Mouse (Mus musculus) cerebellum, adult 8-10 months (tissue): ENCODE data around the gene Nlrp6.
"Not testable (repeated sequence)": the region's sequence is repeated elsewhere in the genome, so short reads cannot be mapped to it uniquely, and the experiment has no call there.

Experiments used
- DNase-seq: peaks from one replicate; pipeline ENCODE4 v3.0.0; 2022

The Nlrp6 gene

DNA sequence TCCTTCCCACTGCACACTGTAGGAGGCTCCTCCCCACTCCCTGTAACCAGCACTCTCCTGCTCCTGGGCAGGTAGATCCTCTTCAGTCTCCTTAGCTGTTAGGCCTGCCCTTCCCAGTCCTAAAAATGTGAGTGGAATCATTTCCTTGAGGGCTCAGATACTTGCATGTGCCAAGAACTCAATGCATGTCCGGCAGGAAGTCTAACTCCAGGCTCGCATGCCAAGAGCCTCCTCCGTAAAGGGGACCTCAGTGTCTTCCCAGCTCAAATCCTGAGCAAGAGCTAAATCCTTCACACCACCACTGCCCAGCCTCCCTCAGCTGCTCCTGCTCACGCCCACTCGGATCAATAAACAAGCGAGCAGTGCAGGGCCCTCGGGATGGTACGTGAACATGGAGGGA is 30.3 kb downstream of the Nlrp6 start:
- no peak for DNase-seq

DNA sequence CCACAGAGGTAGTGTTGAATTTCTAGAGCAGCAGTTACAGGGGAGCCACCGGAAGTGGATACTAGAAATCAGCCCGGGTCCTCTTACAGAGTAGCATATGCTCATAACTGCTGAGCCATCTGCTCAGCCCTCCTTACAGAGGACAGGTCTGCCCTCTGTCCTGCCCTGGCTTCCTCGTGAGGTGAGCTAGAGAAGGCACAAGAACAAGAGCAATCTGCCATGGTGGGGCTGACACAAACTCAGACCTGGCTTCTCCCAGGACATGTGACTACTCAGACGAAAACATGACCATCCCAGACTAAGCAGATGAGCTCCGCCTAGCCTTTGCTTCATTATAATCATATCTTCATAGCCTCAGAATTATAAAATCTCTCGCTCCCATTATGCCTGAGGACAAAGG is 31.1 kb downstream of the Nlrp6 start:
- DNase-seq, result no peak

DNA sequence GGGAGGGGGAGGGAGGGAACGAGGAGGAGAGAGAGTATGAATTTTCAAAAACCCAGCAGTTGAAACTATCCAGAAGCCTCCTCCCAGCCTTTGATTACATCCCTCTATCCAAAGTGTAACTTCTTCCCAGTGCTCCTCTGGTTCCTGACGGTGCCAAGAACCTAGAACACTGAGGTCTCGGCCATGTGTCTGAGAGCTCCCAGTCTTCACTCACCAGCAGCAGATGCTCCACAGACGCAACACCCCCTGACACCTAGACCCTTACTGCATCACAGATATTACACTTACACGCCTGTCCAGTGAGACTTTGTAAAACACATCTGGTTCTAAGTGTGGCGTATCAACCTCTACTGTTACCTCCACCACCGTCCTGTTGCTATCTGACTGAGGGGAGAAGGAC is 31.7 kb downstream of the Nlrp6 start:
- DNase-seq, result no peak

DNA sequence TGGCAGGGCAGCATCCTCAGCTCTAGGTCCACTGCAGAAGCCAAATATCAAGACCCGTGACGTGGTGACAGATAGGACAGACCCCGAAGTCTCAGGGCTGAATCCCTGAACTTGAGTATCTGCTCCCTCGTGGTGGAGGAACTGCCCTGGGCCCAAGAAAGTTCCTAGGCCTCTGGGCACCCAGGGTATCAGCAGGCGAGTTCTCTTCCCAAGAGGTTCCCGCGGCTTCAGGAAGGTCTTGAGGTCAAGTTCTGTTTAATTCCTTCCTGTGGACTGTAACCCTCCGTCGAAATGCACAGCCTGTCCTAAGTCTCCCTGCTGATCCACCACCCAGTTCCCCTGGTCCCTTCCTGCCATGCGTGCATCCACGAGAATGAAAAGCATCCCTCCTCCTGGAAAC is 32.4 kb downstream of the Nlrp6 start:
- no peak for DNase-seq

DNA sequence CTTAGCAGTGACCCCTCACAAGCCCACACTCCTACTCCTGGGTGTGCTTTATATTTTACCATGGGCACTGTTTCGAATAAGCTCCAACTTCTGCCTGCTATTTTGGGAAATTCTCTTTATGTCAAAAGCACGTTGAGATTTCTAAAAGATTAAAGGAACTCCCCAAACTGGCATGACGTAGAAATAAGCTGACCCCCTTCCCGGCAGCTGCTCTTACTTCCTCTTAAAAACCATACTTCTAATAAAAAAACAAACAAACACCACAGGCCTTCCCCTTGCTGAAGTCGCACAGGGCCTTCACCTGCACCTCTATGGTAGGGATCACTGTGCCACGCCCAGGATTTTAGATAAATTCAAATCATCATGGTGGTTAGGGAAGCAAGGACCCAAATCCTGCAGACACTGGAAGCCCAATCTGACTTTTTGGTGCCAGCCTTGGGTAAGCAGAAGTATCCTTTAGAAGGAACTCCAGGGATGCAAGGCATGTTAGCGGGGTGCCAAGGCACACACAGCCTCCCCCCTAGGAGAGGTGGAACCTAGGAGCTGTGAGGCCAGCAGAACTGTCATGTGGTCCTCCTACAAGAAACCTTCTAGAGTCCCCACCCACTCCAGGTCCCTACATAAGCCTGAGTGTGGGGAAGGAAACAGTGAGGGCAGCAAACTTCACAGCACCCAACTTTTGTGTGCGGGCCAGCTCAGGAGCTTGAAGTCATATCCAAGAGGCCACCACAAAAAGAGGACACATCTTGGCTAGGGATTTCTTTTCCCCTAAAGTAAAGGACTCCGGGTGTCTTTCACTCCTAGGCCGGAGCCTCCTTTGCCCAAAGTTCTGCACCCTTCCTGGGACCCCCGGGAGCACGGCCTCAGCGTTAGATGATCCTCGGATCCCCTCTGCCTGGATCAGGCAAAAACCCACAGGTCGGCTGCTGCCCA is 33.4 kb downstream of the Nlrp6 start:
- no peak for DNase-seq

DNA sequence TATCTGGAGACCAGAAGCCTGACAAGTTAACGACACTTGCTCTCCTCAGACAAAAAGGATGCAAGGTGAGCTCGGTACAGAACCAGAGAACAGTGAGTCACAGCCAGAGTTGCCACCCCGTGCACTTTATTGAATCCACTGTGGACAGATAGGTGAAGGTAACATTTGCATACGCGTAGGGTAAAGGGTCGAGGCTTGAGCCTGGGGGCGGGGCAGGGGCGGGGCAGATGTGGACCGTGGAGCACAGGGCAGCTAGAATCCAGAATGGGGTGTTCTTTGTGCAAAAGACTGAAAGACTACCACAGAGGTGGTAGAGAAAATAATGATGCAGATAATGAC is 34.0 kb downstream of the Nlrp6 start:
- DNase-seq, result no peak

DNA sequence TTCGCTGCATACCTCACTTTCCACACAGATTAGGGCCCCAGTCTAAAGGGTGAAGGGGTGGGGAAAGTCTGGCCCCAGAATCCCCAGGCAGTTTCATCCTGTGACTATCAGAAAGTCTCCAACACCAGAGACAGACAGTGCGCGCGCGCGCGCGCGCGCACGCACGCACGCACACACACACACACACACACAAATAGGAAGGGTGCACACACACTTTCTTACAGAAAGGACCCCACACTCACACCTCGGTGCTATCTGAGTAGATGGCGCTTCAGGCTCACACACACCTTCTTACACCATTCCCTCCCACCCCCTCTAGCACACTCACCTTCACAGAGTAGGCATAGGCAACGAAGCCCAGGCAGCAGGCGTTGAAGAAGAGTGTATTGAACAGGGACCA is 34.6 kb downstream of the Nlrp6 start:
- no peak for DNase-seq

DNA sequence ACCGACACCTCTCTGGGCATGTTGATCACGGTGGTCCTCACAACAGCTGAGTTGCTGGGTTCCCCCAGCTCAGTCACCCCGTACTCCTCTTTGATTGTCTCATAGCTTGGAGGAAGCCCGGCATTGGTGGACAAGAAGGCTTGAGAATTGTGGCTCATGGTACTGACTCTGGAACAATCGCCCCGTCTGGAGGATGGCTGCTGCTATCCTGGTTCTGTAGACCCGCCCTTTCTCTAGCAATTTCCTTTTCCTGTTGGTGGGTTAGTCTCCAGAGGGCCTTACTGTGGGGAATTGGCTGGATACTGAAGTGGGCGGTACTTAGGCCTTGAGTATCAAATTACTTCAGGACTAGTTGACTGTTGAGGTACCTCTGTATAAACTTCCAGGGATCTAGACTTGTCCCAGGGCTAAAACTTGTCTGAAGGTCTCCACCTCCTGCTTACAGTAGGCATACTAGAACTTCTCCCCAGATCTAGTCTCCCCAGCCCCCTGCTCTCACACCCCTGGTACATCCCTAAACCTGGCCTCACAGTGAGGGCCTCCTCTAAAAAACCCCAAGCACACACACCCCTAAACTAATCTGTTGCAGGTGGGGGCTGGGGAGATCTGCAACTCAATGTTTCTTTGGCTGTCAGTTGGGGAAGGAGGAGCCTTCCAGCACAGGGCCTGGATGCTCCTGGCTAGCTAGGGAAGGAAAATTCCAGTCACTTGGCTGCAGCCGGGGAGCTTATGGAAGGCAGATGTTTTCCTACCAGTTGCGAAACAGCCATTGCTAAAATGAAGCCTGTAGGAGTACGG is 35.3 kb downstream of the Nlrp6 start, which contains the start of the genes Gm45717 and Ifitm2:
Gene Gm45717, minus strand, starts transcription at position 180 of the 798 bp plus-strand sequence.
Gene Ifitm2, minus strand, starts transcription at position 230 of the 798 bp plus-strand sequence.
- no peak for DNase-seq

DNA sequence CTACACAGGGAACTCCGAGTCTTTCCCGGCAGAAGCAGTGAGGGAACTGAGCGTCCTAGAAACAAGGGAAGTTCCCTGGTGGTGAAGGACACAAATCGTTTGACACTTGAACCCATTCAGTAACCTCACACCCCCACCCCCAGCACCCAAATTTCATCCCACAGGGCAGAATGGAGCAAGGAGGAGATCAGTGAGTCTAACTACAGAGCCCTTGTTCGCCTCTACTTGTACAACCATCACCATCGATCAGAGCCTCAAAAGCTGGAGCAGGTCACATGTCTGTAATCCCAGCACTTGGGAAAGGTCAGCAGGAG is 35.8 kb downstream of the Nlrp6 start:
- DNase-seq, result no peak

DNA sequence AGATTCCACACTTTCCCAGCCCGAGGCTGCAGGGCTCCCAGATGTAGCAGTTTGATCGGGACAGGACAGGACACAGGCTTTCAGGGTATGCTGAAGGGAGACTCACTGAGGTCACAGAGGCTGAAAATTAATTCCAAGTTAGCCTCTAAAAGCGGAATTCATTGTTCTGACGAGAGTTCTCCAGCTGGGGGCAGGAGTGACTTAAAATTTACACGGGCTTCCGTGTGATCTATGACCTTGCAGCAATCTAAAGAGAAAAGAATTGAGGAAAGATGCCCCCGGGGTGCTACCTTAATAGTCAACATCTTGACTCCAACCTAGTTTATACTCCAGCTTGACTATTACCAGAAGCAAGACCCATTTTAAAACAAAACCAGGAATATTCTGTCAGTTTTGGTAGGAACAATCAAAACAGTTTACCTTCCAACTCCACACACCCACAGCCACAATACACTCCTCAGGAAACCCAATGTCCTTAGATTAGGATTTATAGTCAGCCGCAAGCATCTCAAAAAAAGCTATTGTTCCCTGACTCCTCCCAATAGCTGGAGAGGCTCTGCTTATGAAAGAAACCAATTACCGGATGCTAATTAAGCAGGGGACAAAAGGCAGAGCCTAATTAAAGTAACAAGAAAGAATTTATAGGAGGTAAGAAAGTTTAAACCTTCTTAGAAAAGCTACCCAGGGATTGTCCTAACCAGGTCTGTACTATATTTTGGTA is 38.6 kb downstream of the Nlrp6 start:
- DNase-seq, result peak; percentile 11

DNA sequence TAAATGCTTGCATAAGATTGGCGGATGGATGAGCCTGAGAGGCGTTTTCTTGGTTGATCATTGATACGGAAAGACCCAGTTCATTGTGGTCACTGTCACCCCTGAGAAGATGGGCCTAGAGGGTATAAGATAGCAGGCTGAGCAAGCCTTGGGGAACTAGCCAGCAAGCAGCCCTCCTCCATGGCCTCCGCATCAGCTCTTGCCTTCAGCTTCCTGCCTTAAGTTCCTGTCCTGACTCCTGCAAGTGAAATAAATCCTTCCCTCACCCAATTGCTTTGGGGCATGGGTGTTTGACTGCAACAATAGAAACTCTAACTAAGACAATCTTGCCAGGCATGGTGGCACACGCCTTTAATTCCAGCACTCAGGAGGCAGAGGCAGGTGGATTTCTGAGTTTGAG is 39.3 kb downstream of the Nlrp6 start:
- DNase-seq, result no peak

DNA sequence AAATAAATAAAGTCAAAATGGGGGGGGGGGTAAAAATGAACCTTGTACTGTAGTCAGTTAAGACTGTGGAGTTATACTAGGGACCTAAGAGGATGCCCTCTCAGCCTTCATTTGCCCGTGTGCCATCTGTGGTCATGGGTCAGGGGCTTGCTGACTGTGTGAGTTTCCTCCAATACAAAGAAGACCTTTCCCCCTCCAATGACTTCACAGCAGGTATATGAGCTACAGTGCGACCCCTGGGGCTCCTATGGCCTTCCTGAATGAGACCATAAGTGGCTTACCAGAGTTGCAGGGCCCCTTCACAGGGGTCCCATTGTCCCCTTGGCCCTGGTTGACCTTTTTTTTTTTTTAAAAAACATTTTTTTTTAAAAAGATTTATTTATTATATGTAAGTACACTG is 40.7 kb downstream of the Nlrp6 start:
- no peak for DNase-seq

DNA sequence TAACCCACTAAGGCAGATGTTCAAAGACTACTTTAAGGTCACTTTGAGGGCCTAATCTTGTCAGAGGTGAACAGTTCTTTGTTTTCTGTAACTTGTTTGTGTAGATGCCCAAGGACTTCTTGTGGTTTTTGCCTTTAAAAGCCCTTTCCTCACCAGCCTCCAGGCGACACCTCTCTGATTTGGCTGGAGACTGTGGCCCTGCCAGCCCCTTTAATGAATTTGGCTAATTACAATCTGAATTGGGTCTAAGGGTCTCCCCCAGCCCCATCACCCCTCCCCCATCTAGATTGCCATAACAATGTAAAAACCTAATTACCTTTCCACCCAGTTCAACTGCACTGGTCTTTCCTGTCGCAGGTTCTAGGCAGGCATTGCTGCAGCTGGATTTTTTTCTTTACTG is 42.0 kb downstream of the Nlrp6 start:
- DNase-seq, result no peak

DNA sequence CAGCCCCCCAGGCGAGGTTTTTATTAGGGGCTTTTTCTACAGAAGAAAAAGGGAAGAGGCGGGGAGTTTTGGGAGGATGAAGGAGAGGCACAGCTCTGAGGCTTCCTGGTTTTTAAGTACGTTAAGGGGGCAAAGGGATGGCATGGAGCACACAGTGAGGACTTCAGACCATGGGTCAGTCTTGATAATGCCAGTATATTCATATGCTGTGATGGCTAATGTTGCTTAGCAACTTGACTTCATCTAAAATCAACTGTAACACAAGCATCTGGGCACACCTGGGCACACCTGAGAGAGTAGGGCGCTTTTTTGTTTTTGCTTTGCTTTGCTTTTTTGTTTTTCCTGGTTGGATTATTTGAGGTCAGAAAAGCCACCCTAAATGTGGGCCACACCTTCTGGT is 46.2 kb downstream of the Nlrp6 start, which contains the start of gene Ifitm1:
Gene Ifitm1, plus strand, starts transcription at position 301 of the 400 bp plus-strand sequence.
- DNase-seq, result no peak

DNA sequence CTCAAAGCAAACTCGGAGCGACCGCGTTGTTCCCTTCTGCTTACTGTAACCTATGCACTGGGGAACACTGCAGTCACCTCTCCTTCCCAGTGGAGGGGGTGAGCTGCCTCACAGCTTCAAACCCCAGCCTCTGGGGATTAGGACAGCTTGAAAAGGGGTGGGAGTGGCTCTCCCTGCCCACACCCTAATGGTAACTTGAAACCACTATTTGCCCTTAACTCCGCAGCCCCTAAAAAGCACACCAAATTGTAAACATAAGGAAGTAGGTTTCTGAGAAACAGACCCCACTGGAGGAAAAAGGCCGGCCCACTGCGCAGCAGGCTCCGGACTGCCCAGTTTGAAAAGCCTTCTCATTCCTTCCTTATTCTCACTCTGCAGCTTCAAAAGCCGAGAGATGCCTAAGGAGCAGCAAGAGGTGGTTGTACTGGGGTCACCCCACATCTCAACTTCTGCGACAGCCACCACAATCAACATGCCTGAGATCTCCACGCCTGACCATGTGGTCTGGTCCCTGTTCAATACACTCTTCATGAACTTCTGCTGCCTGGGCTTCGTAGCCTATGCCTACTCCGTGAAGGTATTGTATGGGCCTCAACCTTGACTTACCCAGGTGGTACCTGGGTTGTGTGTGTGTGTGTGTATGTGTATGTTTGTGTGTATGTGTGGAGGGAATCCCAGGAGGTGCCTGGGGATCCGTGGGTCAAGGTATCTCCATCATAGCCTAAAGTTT is 47.3 kb downstream of the Nlrp6 start:
- no peak for DNase-seq

DNA sequence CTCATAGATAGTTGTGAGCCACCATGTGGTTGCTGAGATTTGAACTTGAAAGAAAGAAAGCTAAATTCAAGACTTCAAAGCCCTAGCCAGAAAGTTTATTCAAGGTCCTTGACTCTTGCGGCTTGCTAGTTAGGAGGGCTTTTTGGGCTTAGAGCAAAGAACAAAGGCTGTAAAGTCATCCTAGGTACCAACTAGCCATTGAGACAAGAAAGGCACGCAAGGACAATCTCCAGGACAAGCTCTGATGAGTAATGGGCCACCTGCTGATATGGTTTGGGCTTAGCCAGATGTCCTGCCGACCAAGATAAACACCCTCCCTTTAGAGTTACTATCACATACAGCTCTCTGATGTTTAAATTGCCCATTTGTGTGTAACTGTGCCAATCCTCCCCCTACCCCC is 48.0 kb downstream of the Nlrp6 start:
- not testable (repeated sequence) for DNase-seq

DNA sequence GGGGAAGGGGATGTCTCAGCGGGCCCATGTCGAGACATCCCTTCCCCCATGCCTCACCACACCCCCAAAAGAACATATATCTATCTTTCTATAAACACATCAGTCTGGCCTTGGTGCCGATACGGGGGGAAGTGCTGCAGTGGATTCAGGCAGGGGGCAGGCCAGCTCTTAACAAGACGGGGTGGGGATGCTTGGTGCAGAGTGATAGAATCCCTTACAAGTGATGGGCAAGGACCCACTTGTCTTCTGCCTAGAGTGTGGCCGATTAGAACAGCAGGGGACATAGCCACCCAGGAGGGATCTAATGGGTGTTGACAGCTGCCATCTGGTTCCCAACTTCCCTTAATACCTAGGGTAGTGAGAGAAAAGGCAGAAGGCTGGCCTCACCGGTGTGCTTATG is 50.2 kb downstream of the Nlrp6 start:
- no peak for DNase-seq

DNA sequence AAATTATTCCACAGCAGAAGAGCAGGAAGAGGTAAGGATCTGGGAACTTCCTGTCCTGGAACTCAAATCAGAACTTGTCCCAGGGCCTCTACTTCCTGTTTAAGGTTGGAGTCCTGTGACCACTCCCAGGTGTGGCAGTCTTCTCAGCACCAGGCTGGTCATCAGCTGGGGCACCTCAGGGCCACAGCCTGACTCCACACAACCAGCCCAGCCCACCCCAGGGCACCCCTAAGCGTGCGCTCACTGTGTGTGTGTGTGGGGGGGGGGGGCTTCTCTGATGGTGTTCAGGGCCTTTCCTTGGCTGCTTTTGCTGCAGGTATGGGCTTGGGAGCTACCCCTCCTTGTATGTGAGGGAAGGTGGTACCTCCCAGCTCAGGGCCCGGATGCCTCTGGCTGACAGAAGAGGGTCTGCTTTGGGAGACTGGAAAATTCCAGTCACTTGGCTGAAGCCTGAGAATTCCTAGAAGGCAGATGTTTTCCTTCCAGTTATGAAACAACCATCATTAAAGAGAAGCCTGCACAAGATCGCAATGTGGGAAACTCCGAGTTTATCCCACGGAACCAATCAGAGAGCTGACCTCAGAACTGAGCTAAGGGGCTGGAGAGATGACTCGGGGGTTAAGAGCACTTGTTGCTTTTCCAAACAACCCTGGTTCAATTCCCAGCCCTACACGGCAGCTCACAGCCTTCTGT is 50.9 kb downstream of the Nlrp6 start:
- no peak for DNase-seq

DNA sequence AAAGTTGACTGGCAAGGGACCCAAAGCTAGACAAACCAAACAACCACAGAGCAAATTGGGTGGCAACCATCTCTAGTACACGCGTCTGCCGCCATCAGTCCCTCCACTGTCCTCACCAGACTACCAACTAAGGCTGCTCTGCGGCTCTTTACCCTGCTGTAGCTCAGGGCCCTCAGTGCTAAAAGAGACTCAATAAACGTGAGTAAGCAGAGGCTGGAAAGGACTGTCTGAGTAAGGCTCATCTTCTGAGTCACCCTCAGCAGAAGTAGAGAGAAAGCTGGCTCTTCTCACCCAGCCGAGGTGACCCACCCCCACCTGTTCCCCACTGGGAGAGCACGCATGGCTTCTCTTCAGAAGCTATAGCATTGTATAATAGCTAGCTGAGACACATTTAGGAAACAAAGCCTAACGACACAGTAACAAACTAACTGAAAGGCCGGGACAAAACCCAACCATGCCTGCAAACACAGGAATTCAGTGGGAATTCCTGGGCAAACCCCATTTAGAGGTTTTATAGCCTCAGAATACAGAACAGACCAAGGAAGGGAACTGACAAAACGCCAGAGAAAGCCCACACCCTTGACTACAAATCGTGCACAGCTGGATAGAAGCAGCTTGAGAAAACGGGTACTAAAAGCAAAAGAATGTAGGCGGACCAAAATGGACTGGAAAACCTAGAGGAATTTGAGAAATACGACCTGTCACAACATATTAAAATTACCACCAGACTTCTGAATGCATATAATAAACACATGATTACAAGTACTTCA is 52.9 kb downstream of the Nlrp6 start:
- no peak for DNase-seq

DNA sequence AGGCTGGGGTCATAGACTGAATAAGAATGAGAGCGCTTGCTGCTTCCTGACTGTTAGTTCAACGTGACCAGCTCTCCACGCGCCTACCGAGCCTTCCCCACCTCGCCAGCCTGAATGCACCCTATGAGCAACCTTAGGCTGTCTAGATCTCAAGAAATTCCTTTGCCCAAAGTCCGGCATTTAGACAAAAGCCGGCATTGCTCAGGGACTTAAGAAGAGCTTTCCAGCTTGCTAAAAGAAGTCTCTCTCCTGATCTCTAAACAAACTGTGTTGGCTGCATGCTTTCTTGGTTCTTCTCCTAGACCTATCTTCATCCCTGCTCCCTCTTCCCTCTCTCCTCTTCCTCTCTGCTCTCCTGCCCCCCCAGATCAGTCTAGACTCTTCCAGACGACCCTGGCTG is 54.2 kb downstream of the Nlrp6 start:
- no peak for DNase-seq

DNA sequence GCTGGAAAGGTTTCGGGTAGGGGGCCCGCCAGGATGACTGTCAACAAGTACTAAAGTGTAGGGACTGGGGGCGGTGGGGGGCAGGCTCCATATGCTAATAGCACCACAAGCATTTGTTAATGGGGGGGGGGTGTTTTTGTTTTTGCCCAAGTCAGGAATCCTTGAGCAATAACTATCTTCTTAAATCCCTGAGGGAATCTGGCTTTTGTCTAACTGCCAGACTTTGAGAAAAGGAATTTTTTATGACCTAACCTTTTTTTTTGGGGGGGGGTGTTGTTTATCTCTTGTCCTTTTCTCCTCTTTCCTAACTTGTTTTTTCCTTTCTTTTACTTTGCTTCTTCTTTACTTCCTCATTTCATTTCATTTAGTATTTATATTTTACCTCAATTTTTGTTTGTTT is 54.8 kb downstream of the Nlrp6 start:
- no peak for DNase-seq
